ENCODE assay signal across 9 mouse cellular contexts in the genomic region with DNA sequence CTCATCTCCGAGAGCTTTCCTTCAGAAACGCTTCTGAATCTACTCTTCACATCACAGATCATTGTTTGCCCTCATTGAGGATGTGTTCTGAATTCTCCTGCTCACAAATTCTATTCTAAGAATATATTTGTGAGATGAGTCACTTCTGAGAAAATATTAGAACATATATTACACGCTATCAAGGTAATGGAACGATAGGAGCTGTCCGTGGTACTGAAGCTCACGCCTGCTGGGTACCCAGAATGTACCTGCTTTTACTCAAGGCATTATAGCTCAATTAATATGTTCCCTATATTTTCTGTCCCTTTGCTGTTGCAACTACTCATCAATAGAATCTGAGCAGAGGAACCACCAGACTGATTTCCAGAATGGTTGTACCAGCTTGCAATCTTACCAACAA.
DNase-seq lines count a peak whose midpoint lies in the region; ATAC-seq and TF ChIP-seq lines count a peak whose summit lies in the region.
"Had no signal": no experiment of that assay in that cellular context is flagged by ENCODE, and none has a peak within 500 bp of the region (broad histone marks: within the 10 kb centered on the region; RNA-seq: fewer than 3 reads in every experiment).

No protein-coding gene starts in this region.

- H3K9me3 ChIP-seq in kidney, embryonic 16.5 days (ENCODE audit: low read length), result no peaks in the 10 kb centered on the region
- no peaks in the 10 kb centered on the region for H3K9me3 ChIP-seq in stomach, postnatal 0 days (ENCODE audit: control insufficient read depth, low read length)

- DNase-seq in kidney, adult 9 months, result peak; percentile 5
- DNase-seq in urinary bladder, postnatal 25 days (ENCODE audit: low spot score), result peak; percentile 14
- DNase-seq in urinary bladder, postnatal 4 days (ENCODE audit: low spot score in 2 of 2), result no peak
- peak; percentile 31 for DNase-seq in embryo, embryonic 11.5 days (ENCODE audit: low read depth, low spot score)
- DNase-seq in stomach, postnatal 0 days (ENCODE audit: low spot score), result peak; percentile 39
- no peak for DNase-seq in thymus, postnatal 36 days
- no peak for DNase-seq in left cerebral cortex, adult 2 months (ENCODE audit: extremely low spot score in 1 of 2, low spot score in 2 of 2)
- DNase-seq: right cerebral cortex, postnatal 25 days had no signal

- H3K27me3 ChIP-seq in kidney, embryonic 16.5 days (ENCODE audit: insufficient read depth, low read length), result no peaks in the 10 kb centered on the region
- no peaks in the 10 kb centered on the region for H3K27me3 ChIP-seq in stomach, postnatal 0 days (ENCODE audit: control insufficient read depth, insufficient read depth, low read length)

- H3K27ac ChIP-seq in kidney, embryonic 16.5 days (ENCODE audit: low read length), result no peak overlapping the region
- H3K27ac ChIP-seq in stomach, postnatal 0 days (replicated peaks), result no peak overlapping the region
- no peak overlapping the region for H3K27ac ChIP-seq in left cerebral cortex, adult 2 months

- intact Hi-C loops in left cerebral cortex, adult 2 months (cut with DNase I), result no loop called here

- H3K4me2 ChIP-seq in kidney, embryonic 16.5 days (replicated peaks; ENCODE audit: low read depth, low read length), result no peak overlapping the region
- H3K4me2 ChIP-seq in stomach, postnatal 0 days (replicated peaks; ENCODE audit: low read depth), result no peak overlapping the region

- no peaks in the 10 kb centered on the region for H3K4me1 ChIP-seq in kidney, embryonic 16.5 days (ENCODE audit: insufficient read depth, low read length)
- no peaks in the 10 kb centered on the region for H3K4me1 ChIP-seq in stomach, postnatal 0 days (replicated peaks; ENCODE audit: control insufficient read depth, insufficient read depth)

- no peak for TF ChIP-seq CTCF in stomach, postnatal 0 days (IDR thresholded peaks at IDR 0.05; ENCODE audit: low read depth)
- no peak for TF ChIP-seq CTCF in left cerebral cortex, adult 2 months (IDR thresholded peaks at IDR 0.05)

- H3K36me3 ChIP-seq in kidney, embryonic 16.5 days (ENCODE audit: insufficient read depth, low read length), result no peaks in the 10 kb centered on the region
- no peaks in the 10 kb centered on the region for H3K36me3 ChIP-seq in stomach, postnatal 0 days (ENCODE audit: control insufficient read depth, insufficient read depth, low read length)

- ATAC-seq in kidney, embryonic 16.5 days (ENCODE audit: low FRiP score, low TSS enrichment), result no peak
- no peak for ATAC-seq in stomach, postnatal 0 days (ENCODE audit: low FRiP score, low TSS enrichment)

- 54% methylated on average over 6 of the region's 6 CpGs for WGBS in kidney, embryonic 16.5 days
- WGBS in stomach, postnatal 0 days, result 52% methylated on average over 6 of the region's 6 CpGs

- H3K9ac ChIP-seq in kidney, embryonic 16.5 days (replicated peaks; ENCODE audit: low read length), result no peak overlapping the region
- no peak overlapping the region for H3K9ac ChIP-seq in stomach, postnatal 0 days (ENCODE audit: low read length)

- H3K4me3 ChIP-seq in kidney, embryonic 16.5 days (ENCODE audit: low read length), result no peak overlapping the region
- no peak overlapping the region for H3K4me3 ChIP-seq in stomach, postnatal 0 days (ENCODE audit: low read depth, low read length)
- H3K4me3 ChIP-seq in left cerebral cortex, adult 2 months, result no peak overlapping the region

- TF ChIP-seq EP300 in stomach, postnatal 0 days (optimal IDR thresholded peaks at IDR 0.05), result no peak

Comparison
In these comparisons a context has a peak if more than half of its experiments do, and no peak if none do; other contexts are left out.
1. DNase-seq: peak in kidney, adult 9 months (single experiment), urinary bladder, postnatal 25 days (single experiment), embryo, embryonic 11.5 days (single experiment) and stomach, postnatal 0 days (single experiment); none in urinary bladder, postnatal 4 days (0 of 2), thymus, postnatal 36 days (0 of 2) and left cerebral cortex, adult 2 months (0 of 2).